Mouse (Mus musculus): ENCODE data around the gene Aak1. TPM values are rescaled to one million over a fixed set of nuclear protein-coding genes. Genes with fewer than 3 reads are reported as not detected.

Aak1 gene
- total and polyA plus RNA-seq, 2 experiments from 2014 or later = 32.6 to 80.8 TPM

DNA sequence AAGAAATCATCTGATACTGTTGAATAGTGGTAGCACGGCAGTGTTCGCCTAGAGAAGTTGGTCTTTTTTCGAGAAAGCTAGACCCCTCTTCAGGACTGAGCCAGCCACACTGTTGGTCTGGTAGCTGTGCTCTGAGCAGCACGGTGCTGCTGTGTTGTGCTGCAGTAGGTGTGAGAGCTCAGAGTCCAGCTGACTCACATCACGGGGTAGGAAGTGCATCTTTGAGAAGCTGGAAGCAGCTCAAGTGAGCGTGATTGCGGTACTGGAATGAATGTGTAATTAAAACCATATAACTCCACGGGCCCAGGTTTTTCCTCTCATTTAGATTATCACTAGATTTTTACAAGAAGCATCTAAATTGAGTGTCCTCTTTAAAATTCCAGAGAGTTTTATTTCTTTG, 97.8 kb downstream of the Aak1 start:
- TF ChIP-seq CTCF (IDR thresholded peaks at IDR 0.05; ENCODE audit: low read depth) = no peak
- Histone ChIP-seq H3K36me3 (ENCODE audit: insufficient read depth, low read length) (peaks cover 20% of the 10 kb centered on the region), H3K27ac (no peak overlapping the region), H3K4me3 (ENCODE audit: low read length) (no peak overlapping the region), H3K9ac (replicated peaks; ENCODE audit: low read length) (no peak overlapping the region), H3K9me3 (ENCODE audit: low read length) (no peaks in the 10 kb centered on the region), H3K4me2 (ENCODE audit: low read depth, low read length) (no peak overlapping the region), H3K4me1 (ENCODE audit: insufficient read depth, low read length) (no peaks in the 10 kb centered on the region), H3K27me3 (ENCODE audit: insufficient read depth, low read length) (no peaks in the 10 kb centered on the region)
- ATAC-seq (no peak), DNase-seq (ENCODE audit: low spot score) (no peak)
- 87% methylated on average over 8 of the region's 8 CpGs for WGBS

DNA sequence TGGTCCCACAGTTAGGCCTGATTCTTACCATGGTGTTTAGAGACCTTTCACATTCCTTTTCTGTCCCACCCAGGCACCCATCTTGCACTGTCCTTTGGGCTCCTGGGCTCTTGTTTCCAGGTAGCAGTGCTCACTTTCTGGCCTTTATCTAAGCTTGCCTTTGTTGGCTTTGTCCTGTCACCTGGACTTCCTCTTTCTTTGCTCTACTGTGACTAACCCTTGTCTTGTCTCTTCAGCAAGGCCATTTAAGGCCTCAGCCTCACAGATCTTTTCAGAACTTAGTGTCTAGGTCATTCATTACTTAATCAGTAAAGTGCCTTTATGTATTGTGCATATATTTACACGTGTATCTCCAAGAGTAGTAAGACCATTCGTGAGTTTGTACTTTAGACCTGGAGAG, 99.4 kb downstream of the Aak1 start:
- H3K9ac ChIP-seq (replicated peaks; ENCODE audit: low read length) = no peak overlapping the region
- H3K27ac ChIP-seq = no peak overlapping the region
- H3K9me3 ChIP-seq (ENCODE audit: low read length) = no peaks in the 10 kb centered on the region
- peaks cover 23% of the 10 kb centered on the region for H3K36me3 ChIP-seq (ENCODE audit: insufficient read depth, low read length)
- WGBS = 87% methylated on average over 2 of the region's 2 CpGs
- ATAC-seq (no peak), DNase-seq (ENCODE audit: low spot score) (no peak)
- H3K27me3 ChIP-seq (ENCODE audit: insufficient read depth, low read length) = no peaks in the 10 kb centered on the region
- H3K4me1 ChIP-seq (ENCODE audit: insufficient read depth, low read length) = no peaks in the 10 kb centered on the region
- H3K4me2 ChIP-seq (ENCODE audit: low read depth, low read length) = no peak overlapping the region
- no peak overlapping the region for H3K4me3 ChIP-seq (ENCODE audit: low read length)
- TF ChIP-seq CTCF (IDR thresholded peaks at IDR 0.05; ENCODE audit: low read depth) = no peak

GRCm38 (mm10) chr6:86950141-86950540, 100.8 kb downstream of the Aak1 start:
- WGBS = 86% methylated on average over 1 of the region's 1 CpGs
- H3K4me1 ChIP-seq (ENCODE audit: insufficient read depth, low read length) = no peaks in the 10 kb centered on the region
- no peaks in the 10 kb centered on the region for H3K27me3 ChIP-seq (ENCODE audit: insufficient read depth, low read length)
- DNase-seq (ENCODE audit: low spot score) (no peak), ATAC-seq (no peak)
- no peaks in the 10 kb centered on the region for H3K9me3 ChIP-seq (ENCODE audit: low read length)
- H3K9ac ChIP-seq (replicated peaks; ENCODE audit: low read length) = no peak overlapping the region
- peaks cover 24% of the 10 kb centered on the region for H3K36me3 ChIP-seq (ENCODE audit: insufficient read depth, low read length)
- no peak for TF ChIP-seq CTCF (IDR thresholded peaks at IDR 0.05; ENCODE audit: low read depth)
- H3K27ac ChIP-seq = no peak overlapping the region
- no peak overlapping the region for H3K4me3 ChIP-seq (ENCODE audit: low read length)
- no peak overlapping the region for H3K4me2 ChIP-seq (ENCODE audit: low read depth, low read length)

- Histone ChIP-seq H3K27me3 (ENCODE audit: insufficient read depth, low read length) (no peaks in the 10 kb centered on the region), H3K4me1 (ENCODE audit: insufficient read depth, low read length) (no peaks in the 10 kb centered on the region), H3K9ac (replicated peaks; ENCODE audit: low read length) (no peak overlapping the region), H3K27ac (no peak overlapping the region), H3K9me3 (ENCODE audit: low read length) (no peaks in the 10 kb centered on the region), H3K4me3 (ENCODE audit: low read length) (no peak overlapping the region), H3K4me2 (ENCODE audit: low read depth, low read length) (no peak overlapping the region), H3K36me3 (ENCODE audit: insufficient read depth, low read length) (peaks cover 30% of the 10 kb centered on the region)
- TF ChIP-seq CTCF (IDR thresholded peaks at IDR 0.05; ENCODE audit: low read depth) = no peak
- ATAC-seq = no peak
- 47% methylated on average over 1 of the region's 1 CpGs for WGBS
- DNase-seq (ENCODE audit: low spot score) = no peak
Measured at GRCm38 (mm10) chr6:86950733-86951255, 101.5 kb downstream of the Aak1 start.

GRCm38 (mm10) chr6:86955741-86956140, 106.4 kb downstream of the Aak1 start:
- no peak for ATAC-seq
- DNase-seq (ENCODE audit: low spot score) = no peak
- WGBS = 83% methylated on average over 3 of the region's 3 CpGs

GRCm38 (mm10) chr6:86956206-86956605, 106.9 kb downstream of the Aak1 start:
- H3K4me2 ChIP-seq (ENCODE audit: low read depth, low read length) = no peak overlapping the region
- H3K27me3 ChIP-seq (ENCODE audit: insufficient read depth, low read length) = no peaks in the 10 kb centered on the region
- no peak overlapping the region; the same call in 1 of the 2 replicates for H3K27ac ChIP-seq
- no peaks in the 10 kb centered on the region for H3K4me1 ChIP-seq (ENCODE audit: insufficient read depth, low read length)
- no peaks in the 10 kb centered on the region for H3K9me3 ChIP-seq (ENCODE audit: low read length)
- ATAC-seq (no peak), DNase-seq (ENCODE audit: low spot score) (no peak)
- no peak for TF ChIP-seq CTCF (IDR thresholded peaks at IDR 0.05; ENCODE audit: low read depth)
- no peak overlapping the region for H3K9ac ChIP-seq (replicated peaks; ENCODE audit: low read length)
- peaks cover 44% of the 10 kb centered on the region for H3K36me3 ChIP-seq (ENCODE audit: insufficient read depth, low read length)
- H3K4me3 ChIP-seq (ENCODE audit: low read length) = no peak overlapping the region

More at GRCm38 (mm10) chr6:86955741-86956140, 106.4 kb downstream of the Aak1 start:
- Histone ChIP-seq H3K4me2 (ENCODE audit: low read depth, low read length) (no peak overlapping the region), H3K27ac (no peak overlapping the region), H3K4me1 (ENCODE audit: insufficient read depth, low read length) (no peaks in the 10 kb centered on the region), H3K27me3 (ENCODE audit: insufficient read depth, low read length) (no peaks in the 10 kb centered on the region), H3K9me3 (ENCODE audit: low read length) (no peaks in the 10 kb centered on the region), H3K9ac (replicated peaks; ENCODE audit: low read length) (no peak overlapping the region), H3K36me3 (ENCODE audit: insufficient read depth, low read length) (peaks cover 49% of the 10 kb centered on the region), H3K4me3 (ENCODE audit: low read length) (no peak overlapping the region)
- TF ChIP-seq CTCF (IDR thresholded peaks at IDR 0.05; ENCODE audit: low read depth) = no peak

DNA sequence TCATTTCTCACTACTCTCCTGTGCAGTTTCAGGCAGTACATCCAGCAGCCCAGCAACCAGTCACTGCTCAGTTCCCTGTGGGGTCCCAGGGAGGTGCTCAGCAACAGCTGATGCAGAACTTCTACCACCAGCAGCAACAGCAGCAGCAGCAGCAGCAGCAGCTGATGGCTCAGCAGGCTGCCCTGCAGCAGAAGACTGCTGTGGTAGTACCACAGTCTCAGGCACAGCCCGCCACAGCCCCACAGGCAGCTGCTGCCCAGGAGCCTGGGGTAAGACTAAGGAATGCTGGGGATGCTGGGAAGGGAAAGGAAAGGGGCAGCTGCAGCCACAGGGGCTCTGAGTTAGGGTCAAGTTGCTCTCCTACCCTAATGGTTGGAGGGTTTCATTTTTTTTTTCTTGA, 109.7 kb downstream of the Aak1 start:
- ATAC-seq (no peak), DNase-seq (ENCODE audit: low spot score) (no peak)
- 50% methylated on average over 1 of the region's 1 CpGs for WGBS
- no peaks in the 10 kb centered on the region for H3K9me3 ChIP-seq (ENCODE audit: low read length)
- no peaks in the 10 kb centered on the region for H3K4me1 ChIP-seq (ENCODE audit: insufficient read depth, low read length)
- H3K9ac ChIP-seq (replicated peaks; ENCODE audit: low read length) = no peak overlapping the region
- H3K27me3 ChIP-seq (ENCODE audit: insufficient read depth, low read length) = no peaks in the 10 kb centered on the region
- H3K4me2 ChIP-seq (ENCODE audit: low read depth, low read length) = no peak overlapping the region
- H3K36me3 ChIP-seq (ENCODE audit: insufficient read depth, low read length) = peaks cover 46% of the 10 kb centered on the region
- no peak overlapping the region for H3K4me3 ChIP-seq (ENCODE audit: low read length)
- TF ChIP-seq CTCF (IDR thresholded peaks at IDR 0.05; ENCODE audit: low read depth) = no peak
- no peak overlapping the region for H3K27ac ChIP-seq
